Mouse (Mus musculus): ENCODE data around the gene Plxna4.

- TF ChIP-seq CTCF (IDR thresholded peaks at IDR 0.05; ENCODE audit: low read depth, low read length) (no peak), POLR2A (IDR thresholded peaks at IDR 0.05; ENCODE audit: borderline replicate concordance, low read depth, low read length) (no peak)
Measured at GRCm38 (mm10) chr6:32406316-32407095, 181.5 kb downstream of the Plxna4 start.
